Mouse (Mus musculus): ENCODE data around the gene Auts2.

GRCm38 (mm10) chr5:132492793-132493192, 50.4 kb downstream of the Auts2 start:
- TF ChIP-seq CTCF (IDR thresholded peaks at IDR 0.05; ENCODE audit: extremely low read depth, insufficient read length, insufficient replicate concordance, low read depth, low read length), result no peak
- TF ChIP-seq POLR2A (IDR thresholded peaks at IDR 0.05; ENCODE audit: low read depth, low read length), result no peak

Data from small intestine, adult 2 months (tissue).